Mouse (Mus musculus) lung, embryonic 14.5 days (tissue): ENCODE data around the gene Sel1l3. TPM values are rescaled to one million over a fixed set of nuclear protein-coding genes. Genes with fewer than 3 reads are reported as not detected.

Experiments
- ATAC-seq: fragments of 200-750 bp; cut with Nextera tagmentation; 2 replicates; pipeline ENCODE4 v1.8.0; 2017; ENCODE audit warnings: mild to moderate bottlenecking, moderate TSS enrichment, moderate library complexity; ENCODE audit not compliant: insufficient read depth
- DNase-seq: peaks from one replicate; pipeline ENCODE4 v3.0.0-alpha.2; 2015
- H3K27ac ChIP-seq: fragments of 300-500 bp; sonication (generic); 2 replicates; pipeline ENCODE4 v1.5.1; 2014; ENCODE audit warnings: low read depth, mild to moderate bottlenecking, moderate library complexity
- H3K27me3 ChIP-seq: fragments of 300-500 bp; sonication (generic); 2 replicates; pipeline ENCODE4 v1.6.1; 2014; ENCODE audit warnings: low read length, control low read depth; ENCODE audit not compliant: insufficient read depth
- H3K36me3 ChIP-seq: fragments of 300-500 bp; sonication (generic); 2 replicates; pipeline ENCODE4 v1.6.1; 2014; ENCODE audit warnings: control low read depth; ENCODE audit not compliant: insufficient read depth
- H3K4me1 ChIP-seq: fragments of 300-500 bp; sonication (generic); 2 replicates; pipeline ENCODE4 v1.6.1; 2014; ENCODE audit warnings: antibody characterized with exemption, control low read depth; ENCODE audit not compliant: insufficient read depth
- H3K4me2 ChIP-seq: fragments of 300-500 bp; sonication (generic); 2 replicates; pipeline ENCODE4 v1.6.1; 2014; ENCODE audit warnings: mild to moderate bottlenecking
- H3K4me3 ChIP-seq: fragments of 300-500 bp; sonication (generic); 2 replicates; pipeline ENCODE4 v1.5.1; 2014; ENCODE audit warnings: low read depth, low read length
- H3K9ac ChIP-seq: fragments of 300-500 bp; sonication (generic); 2 replicates; pipeline ENCODE4 v1.6.1; 2014
- H3K9me3 ChIP-seq: fragments of 300-500 bp; sonication (generic); 2 replicates; pipeline ENCODE4 v1.6.1; 2016; ENCODE audit warnings: low read depth, low read length, control low read depth
- CTCF ChIP-seq: IDR thresholded peaks from 2 replicates; pipeline ENCODE4 v1.5.1; 2016; ENCODE audit warnings: antibody characterized with exemption, low read depth
- WGBS: fragments of 180-500 bp; shearing (Covaris S2); extraction: QIAGEN DNeasy Blood & Tissue Kit; methylation state at CpG from one replicate; pipeline ENCODE4 v1.1.7; 2014; 5-methylcytosine and 5-hydroxymethylcytosine counted together
- polyA plus RNA-seq: library from polyadenylated mRNA; unstranded; fragments of >200 nt; fragmentation: Nextera tagmentation; extraction: Ambion mirVana; gene quantifications from 2 replicates; pipeline ENCODE4 v1.2.1, GENCODE M21; 2014

Sel1l3 gene
- polyA plus RNA-seq, 1 experiment from 2014 or later: 6.8 TPM

GRCm38 (mm10) chr5:53214362-53214761, 635 bp upstream of the Sel1l3 start:
- Histone ChIP-seq H3K36me3 (no peaks in the 10 kb centered on the region), H3K27ac (no peak overlapping the region), H3K9me3 (no peaks in the 10 kb centered on the region), H3K27me3 (peaks cover 17% of the 10 kb centered on the region), H3K4me1 (no peaks in the 10 kb centered on the region), H3K9ac (no peak overlapping the region), H3K4me2 (peak overlapping the region; percentile 94), H3K4me3 (peak overlapping the region; percentile 66)
- ATAC-seq: peak; percentile 26; the same call in 1 of the 2 replicates
- WGBS: 16% methylated on average over 5 of the region's 5 CpGs
- no peak for DNase-seq
- no peak for TF ChIP-seq CTCF

DNA sequence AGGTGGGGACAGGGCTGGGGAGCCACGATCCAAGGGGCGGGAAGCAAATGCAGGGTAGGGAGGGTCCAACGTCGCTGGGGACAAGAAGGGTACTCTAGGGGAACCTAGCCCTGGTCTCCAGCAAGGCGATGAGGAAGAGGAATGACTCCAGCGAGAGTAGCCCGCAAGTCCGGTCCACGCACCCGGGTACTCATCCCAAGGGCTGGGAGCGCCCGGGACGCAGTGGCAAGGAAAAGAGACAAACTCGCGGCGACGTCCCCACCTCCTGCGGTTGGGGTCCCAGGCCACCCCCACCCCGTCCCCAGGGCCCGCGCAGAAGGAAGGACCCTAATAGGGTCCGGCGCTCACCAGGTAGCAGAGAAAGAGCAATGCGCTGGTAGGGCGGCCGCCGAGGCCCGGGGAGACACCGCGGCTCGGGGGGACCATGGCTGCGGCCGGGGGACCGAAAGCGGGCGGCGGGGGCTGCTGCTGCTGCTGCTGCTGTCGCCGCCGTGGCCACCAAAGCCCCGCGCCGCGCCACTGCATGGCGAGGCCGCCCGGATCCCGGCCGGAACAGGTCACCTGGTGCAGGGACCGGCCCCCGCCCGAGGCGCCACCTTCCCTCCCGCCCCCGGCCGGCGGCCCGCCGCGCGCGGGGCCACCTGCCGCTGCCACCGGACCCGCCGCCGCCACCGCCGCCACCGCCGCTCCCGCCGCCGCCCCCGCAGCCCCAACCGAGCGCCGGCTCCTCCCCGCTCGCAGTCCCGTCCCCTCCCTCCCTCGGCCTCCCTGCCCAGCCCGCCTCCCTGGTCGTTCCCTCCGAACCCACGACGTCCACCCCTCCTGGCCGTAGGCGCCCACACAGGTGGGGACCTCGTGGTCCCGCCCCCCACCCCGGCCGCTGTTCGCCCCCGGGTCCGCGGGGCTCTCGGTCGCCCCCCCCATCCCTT, 681 bp downstream of the Sel1l3 start:
- H3K27me3 ChIP-seq: peaks cover 17% of the 10 kb centered on the region
- peak overlapping the region; percentile 66 for H3K4me3 ChIP-seq
- peak; percentile 30 for DNase-seq
- H3K9me3 ChIP-seq: no peaks in the 10 kb centered on the region
- peak overlapping the region; percentile 94 for H3K4me2 ChIP-seq
- ATAC-seq: peak; percentile 53
- no peaks in the 10 kb centered on the region for H3K36me3 ChIP-seq
- 1% methylated on average over 74 of the region's 99 CpGs for WGBS
- peak overlapping the region; percentile 33; the same call in 1 of the 2 replicates for H3K27ac ChIP-seq
- TF ChIP-seq CTCF: no peak
- peak overlapping the region; percentile 63 for H3K9ac ChIP-seq
- no peaks in the 10 kb centered on the region for H3K4me1 ChIP-seq

- DNase-seq: peak; percentile 43
- H3K4me1 ChIP-seq: no peaks in the 10 kb centered on the region
- ATAC-seq: no peak
- H3K36me3 ChIP-seq: no peaks in the 10 kb centered on the region
- no peak for TF ChIP-seq CTCF
- H3K4me2 ChIP-seq: peak overlapping the region; percentile 94
- peaks cover 17% of the 10 kb centered on the region for H3K27me3 ChIP-seq
- H3K9ac ChIP-seq: peak overlapping the region; percentile 63
- no peaks in the 10 kb centered on the region for H3K9me3 ChIP-seq
- no peak overlapping the region for H3K27ac ChIP-seq
- peak overlapping the region; percentile 66 for H3K4me3 ChIP-seq
- WGBS: 14% methylated on average over 20 of the region's 20 CpGs
Observed at GRCm38 (mm10) chr5:53212087-53212781, 1.5 kb downstream of the Sel1l3 start.

DNA sequence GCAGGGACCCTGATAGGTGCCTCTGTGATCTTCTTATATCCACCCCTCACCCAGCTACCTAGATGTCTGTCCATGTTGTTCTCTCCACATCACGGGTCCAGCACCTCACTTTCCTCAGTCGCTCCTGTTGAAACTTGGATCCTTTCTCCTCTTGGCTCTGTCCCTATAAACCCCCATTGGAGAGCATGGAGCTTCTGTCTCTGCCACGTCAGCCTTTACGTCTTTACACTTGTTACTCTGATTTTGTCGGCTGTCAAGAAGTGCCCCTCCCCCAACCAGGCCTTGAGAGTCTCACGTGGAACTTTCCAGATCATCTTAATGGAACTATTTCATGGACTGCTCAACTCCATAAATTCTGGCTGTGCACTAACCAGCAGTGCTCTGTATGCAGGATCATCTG, 2.5 kb downstream of the Sel1l3 start:
- no peak overlapping the region for H3K4me3 ChIP-seq
- ATAC-seq (no peak), DNase-seq (no peak)
- TF ChIP-seq CTCF: no peak
- H3K4me1 ChIP-seq: no peaks in the 10 kb centered on the region
- 43% methylated on average over 6 of the region's 6 CpGs for WGBS
- H3K27ac ChIP-seq: no peak overlapping the region
- H3K27me3 ChIP-seq: peaks cover 17% of the 10 kb centered on the region
- H3K9ac ChIP-seq: no peak overlapping the region
- H3K36me3 ChIP-seq: no peaks in the 10 kb centered on the region
- H3K4me2 ChIP-seq: no peak overlapping the region
- H3K9me3 ChIP-seq: no peaks in the 10 kb centered on the region

- Histone ChIP-seq H3K27me3 (peaks cover 17% of the 10 kb centered on the region), H3K4me1 (no peaks in the 10 kb centered on the region), H3K9me3 (no peaks in the 10 kb centered on the region), H3K4me3 (no peak overlapping the region), H3K27ac (no peak overlapping the region), H3K36me3 (no peaks in the 10 kb centered on the region), H3K9ac (no peak overlapping the region), H3K4me2 (no peak overlapping the region)
- DNase-seq (no peak), ATAC-seq (no peak)
- WGBS: 67% methylated on average over 4 of the region's 4 CpGs
- TF ChIP-seq CTCF: no peak
Observed at GRCm38 (mm10) chr5:53210481-53210880, 3.2 kb downstream of the Sel1l3 start.

DNA sequence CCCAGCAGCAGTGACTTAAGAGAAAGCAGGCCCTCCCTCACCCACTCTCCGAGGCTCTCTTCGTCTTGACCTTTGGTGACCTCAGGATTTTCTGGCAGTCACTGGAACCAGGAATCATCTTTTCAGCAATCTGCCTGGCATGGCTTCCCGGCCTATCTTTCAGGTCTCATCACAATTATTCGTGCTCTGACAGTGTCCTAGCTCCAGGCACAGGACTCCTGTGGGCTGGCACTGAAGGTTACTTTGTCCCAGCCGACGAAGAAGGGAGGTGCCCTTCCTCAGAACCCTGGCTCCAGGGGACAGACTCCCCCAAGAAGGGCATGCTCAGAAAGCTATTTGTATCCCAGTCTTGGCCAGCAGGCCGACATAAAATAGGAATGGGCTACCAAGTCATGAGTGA, 4.0 kb downstream of the Sel1l3 start:
- Histone ChIP-seq H3K9ac (no peak overlapping the region), H3K36me3 (no peaks in the 10 kb centered on the region), H3K27ac (no peak overlapping the region), H3K4me3 (no peak overlapping the region), H3K4me1 (no peaks in the 10 kb centered on the region), H3K9me3 (no peaks in the 10 kb centered on the region), H3K27me3 (peaks cover 17% of the 10 kb centered on the region), H3K4me2 (no peak overlapping the region)
- no peak for TF ChIP-seq CTCF
- ATAC-seq: no peak
- DNase-seq: no peak
- 50% methylated on average over 7 of the region's 7 CpGs for WGBS

GRCm38 (mm10) chr5:53208731-53209130, 5.0 kb downstream of the Sel1l3 start:
- Histone ChIP-seq H3K9ac (no peak overlapping the region), H3K4me3 (no peak overlapping the region), H3K4me2 (no peak overlapping the region), H3K27me3 (peaks cover 11% of the 10 kb centered on the region), H3K36me3 (no peaks in the 10 kb centered on the region), H3K4me1 (no peaks in the 10 kb centered on the region), H3K27ac (no peak overlapping the region), H3K9me3 (no peaks in the 10 kb centered on the region)
- 94% methylated on average over 1 of the region's 1 CpGs for WGBS
- no peak for DNase-seq
- no peak for ATAC-seq
- no peak for TF ChIP-seq CTCF
